Mouse (Mus musculus) regulatory T cell (primary cell): Measurements from ENCODE around the gene Nbl1.

ENCODE experiments used
- in situ Hi-C: fragments of 300-600 bp; cut with MboI, MseI; formaldehyde crosslinking; loops from one replicate; pipeline ENCODE4 v1.15.1; 2025; ENCODE audit warnings: high pct_unique_total_duplicates

Gene Nbl1

DNA sequence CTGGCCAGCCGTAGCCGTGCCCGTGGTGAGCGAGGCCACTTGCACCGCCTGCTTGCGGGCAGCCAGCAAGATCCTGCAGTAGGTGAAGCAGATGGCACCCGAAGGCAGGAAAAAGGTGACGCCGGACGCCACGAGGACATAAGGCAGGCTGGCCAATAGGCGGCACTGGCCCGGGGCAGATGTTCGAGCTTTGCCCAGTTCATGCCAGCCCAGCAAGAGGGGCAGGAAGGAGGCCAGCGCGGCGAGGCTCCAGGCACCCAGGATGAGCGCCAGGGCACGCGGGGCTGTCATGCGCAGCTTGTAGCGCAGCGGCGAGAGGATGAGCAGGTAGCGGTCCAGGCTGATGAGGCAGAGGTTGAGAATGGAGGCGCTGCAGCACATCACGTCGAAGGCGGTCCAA lies 18.7 kb downstream of the Nbl1 start:
- in situ Hi-C loops = no loop called here

DNA sequence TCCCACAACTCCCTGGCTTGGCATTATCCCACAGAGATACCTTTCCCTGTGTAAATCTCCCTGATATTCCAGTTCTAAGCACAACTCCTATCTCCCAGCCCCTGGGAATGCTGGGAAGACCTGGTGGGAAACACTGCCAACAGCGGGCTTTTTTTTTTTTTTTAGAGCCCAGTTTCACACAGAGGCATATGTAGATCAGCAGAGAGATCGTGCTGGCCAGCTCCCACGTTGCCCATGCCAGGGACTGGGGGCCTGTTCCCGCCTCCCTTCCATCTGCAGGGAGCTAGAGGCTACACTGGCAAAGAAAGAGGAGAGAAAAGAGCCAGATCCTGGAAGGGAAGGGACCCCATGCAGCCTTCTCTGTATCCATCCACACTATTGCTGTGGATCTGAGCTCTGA lies 24.5 kb downstream of the Nbl1 start:
- in situ Hi-C loops = no loop called here

GRCm38 (mm10) chr4:139064831-139065230 lies 28.0 kb downstream of the Nbl1 start:
- in situ Hi-C loops = no loop called here

- in situ Hi-C loops = no loop called here
Measured at GRCm38 (mm10) chr4:139059569-139059968, 33.2 kb downstream of the Nbl1 start.

GRCm38 (mm10) chr4:139058029-139058428 lies 34.8 kb downstream of the Nbl1 start:
- in situ Hi-C loops = no loop called here

GRCm38 (mm10) chr4:139057291-139057690 lies 35.5 kb downstream of the Nbl1 start:
- in situ Hi-C loops = no loop called here

GRCm38 (mm10) chr4:139055744-139056143 lies 37.0 kb downstream of the Nbl1 start:
- in situ Hi-C loops = no loop called here

DNA sequence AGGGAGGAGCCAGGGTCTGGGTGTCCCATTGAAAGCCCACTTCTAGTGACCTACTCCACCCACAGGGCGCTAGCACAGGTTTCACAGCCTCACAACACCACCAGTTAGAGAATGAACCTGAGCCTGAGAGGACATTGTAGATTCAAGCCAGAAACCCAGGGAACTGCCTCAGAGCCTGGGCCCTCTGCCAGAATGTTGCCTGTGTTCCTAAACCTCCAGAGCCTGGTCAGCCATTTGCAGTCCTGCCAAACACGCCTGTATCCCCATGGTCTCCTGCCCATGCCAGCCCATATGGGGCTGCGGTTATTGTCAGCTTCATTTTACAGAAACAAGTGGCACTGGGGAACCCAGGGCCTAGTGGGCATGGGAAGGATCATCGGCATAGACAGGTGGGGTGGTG lies 37.5 kb downstream of the Nbl1 start:
- in situ Hi-C loops = no loop called here

- in situ Hi-C loops = no loop called here
Measured at GRCm38 (mm10) chr4:139054300-139054923, 38.4 kb downstream of the Nbl1 start.

DNA sequence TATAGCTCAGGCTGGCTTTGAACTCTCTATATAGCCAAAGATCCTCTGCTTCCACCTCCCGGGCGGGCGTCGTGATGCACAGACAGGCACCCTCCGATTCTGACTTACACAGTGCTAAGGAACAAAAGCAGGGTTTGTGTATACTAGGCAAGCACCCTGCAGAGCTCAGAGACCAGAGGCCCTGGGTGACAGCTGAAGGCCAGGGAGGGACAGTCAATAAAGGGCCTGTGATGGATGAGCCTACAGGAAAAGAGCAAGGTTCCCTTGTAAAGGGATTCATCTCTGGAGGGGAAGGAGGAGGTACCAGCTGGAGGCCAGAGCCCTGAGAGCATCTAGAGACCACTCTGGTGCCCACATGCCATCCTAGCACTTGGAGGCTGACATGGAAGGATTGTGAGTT lies 39.4 kb downstream of the Nbl1 start:
- in situ Hi-C loops = no loop called here

DNA sequence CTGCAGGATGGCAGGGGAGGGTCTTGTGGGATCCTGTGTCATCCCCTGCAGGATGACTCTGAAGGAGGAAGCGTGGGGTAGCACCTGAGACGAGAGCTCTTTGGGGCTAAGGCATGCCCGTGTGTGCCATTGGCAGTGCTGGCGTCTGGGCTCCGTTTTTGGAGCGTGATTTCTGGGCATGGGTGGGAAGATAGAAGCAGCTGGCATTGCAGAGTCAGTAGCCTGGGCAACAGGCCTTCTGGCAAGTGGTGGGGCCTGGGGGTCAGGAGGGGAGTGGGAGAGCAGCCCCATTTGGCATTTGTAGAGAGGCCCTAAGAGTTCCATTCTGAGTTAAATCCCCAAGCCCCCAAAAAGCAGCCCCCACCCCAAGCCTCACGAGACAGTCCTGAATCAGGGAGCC lies 40.0 kb downstream of the Nbl1 start:
- in situ Hi-C loops = no loop called here

DNA sequence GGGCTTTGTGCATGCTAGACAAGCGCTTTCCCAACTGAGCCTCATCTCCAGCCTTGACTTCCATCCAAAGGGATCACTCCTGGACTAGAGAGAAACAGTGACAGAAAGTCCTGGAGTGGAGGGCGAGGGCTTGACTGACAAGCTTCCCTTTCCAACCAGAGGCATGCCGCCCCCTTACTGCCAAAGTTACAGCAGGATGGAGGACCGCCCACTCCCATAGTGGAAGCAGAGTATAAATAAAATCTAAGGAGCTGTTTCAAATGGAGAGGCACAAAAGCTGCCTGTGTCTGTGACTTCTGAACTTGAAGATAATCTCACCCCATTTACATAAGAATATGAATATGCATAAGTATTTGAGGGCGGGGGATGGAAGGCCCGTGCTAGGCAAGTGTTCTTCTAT lies 44.3 kb downstream of the Nbl1 start:
- in situ Hi-C loops = loop anchor here (25.0 kb wide), 1 partner anchor 1786 kb away; no protein-coding TSS in a partner anchor

DNA sequence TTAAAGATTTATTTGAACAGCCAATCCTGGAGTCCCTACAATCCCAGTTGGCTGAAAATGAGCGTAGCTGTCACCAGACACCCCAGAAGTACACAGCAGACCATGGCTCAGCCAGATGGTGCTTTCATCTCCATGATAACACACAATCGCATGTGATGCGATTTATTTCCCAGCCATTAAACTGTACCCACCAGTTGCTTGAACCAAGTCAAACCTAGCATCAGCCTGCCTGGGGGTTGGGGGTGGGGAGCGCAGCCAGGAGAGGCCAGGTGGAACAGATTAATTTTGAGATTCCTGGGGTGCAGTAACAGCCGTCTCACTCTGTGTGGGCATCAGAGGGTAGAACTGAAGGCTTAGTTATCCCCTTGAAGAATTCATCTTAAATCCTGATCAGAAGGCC lies 46.4 kb downstream of the Nbl1 start:
- in situ Hi-C loops = loop anchor here (25.0 kb wide), 1 partner anchor 1784 kb away; no protein-coding TSS in a partner anchor

- in situ Hi-C loops = loop anchor here (25.0 kb wide), 1 partner anchor 1782 kb away; no protein-coding TSS in a partner anchor
Measured at GRCm38 (mm10) chr4:139044566-139044965, 48.2 kb downstream of the Nbl1 start.

GRCm38 (mm10) chr4:139043600-139043999 lies 49.2 kb downstream of the Nbl1 start:
- in situ Hi-C loops = loop anchor here (25.0 kb wide), 1 partner anchor 1781 kb away; no protein-coding TSS in a partner anchor

DNA sequence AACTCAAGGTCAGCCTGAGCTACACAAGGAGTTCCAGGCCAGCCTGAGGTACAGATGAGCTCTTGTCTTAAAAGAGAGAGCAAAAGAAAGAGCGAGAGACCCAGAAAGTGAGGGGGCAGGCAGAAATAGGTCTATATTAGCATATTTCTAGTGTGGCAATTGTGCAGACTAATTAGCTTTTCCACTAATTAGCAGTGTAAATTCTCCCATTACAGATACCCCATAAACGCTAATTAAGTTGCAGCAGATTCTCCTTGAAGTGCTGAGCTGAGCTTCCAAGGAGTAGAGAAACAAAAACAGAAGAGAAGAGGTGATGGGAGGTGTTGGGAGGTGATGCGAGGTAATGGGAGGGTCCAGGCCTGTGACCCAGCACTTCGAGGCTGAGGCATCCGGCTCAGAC lies 50.2 kb downstream of the Nbl1 start:
- in situ Hi-C loops = loop anchor here (25.0 kb wide), 1 partner anchor 1780 kb away; no protein-coding TSS in a partner anchor

DNA sequence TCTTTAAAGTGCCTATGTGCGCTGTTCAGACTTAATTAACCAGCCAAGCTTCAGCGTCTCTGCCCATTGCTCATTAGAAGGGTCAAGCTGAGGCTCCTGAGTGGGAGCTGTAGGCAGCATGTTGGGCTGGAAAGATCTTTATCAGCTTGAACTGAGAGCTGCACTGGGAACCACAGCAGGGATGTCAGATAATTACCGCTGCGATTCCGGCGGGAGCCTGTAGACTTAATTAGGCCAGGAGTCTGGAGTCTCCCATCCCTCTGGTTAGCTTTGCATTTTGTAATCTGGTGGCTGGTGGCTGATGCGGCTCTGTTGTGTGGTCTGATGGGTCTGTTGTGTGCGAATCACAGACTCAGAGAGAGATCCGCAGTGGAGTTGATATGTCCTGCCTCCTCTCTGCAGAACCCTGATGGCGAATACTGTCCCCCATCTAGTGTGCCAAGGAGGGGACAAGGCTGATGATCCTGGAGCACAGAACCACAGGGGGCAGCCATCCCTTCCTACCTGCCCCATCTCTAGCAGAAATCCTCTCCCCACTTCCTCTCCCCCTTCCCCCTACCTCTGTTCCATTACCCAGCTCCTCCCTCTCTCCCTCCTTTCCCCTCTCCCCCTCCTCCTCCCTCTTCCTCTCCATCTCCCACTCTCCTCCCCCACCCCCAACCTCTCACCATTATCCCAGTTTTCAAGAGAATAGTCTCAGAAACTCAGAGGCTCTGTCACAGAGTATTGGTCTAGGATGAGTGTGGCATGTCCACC lies 52.5 kb downstream of the Nbl1 start:
- in situ Hi-C loops = loop anchor here (25.0 kb wide), 1 partner anchor 1778 kb away; no protein-coding TSS in a partner anchor

DNA sequence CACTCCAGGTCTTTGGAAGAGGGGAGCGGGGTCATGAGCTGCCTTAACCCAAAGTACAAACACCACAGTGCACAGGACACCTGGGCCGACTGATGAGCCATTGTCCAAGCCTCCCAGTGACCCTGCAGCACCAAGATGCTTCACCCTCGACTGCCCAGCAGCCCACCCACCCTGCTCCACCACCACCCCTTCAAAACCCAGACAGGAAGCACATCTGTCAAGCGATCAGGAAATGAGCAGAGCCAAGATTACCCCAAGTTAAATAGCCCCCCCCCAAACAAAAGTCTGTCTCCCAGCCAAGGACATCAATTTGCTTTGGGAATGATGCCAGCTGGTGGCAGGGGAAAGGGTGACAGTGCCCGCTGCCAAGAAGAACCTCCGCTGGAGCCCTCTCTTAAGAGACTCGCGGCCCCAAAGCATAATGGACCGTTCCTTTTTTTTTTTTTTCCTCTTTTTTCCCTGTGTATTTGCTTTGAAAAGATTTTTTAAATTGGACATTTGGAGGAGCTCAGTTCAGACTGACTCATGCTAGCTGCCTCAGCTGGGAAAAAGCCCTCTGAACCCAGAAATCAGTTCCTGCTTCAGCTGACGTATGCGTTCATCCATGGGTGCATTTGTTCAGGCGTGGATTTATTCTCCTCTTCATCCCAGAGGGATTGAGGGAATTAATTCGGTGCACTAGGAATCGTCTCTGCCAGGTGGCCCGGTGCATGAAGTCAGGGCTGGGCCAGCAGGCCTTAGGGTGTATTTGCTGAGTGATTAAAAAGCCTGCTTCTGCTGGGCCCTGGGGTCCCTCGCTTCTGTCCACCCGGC lies 54.8 kb downstream of the Nbl1 start:
- in situ Hi-C loops = loop anchor here (25.0 kb wide), 1 partner anchor 1776 kb away; no protein-coding TSS in a partner anchor

DNA sequence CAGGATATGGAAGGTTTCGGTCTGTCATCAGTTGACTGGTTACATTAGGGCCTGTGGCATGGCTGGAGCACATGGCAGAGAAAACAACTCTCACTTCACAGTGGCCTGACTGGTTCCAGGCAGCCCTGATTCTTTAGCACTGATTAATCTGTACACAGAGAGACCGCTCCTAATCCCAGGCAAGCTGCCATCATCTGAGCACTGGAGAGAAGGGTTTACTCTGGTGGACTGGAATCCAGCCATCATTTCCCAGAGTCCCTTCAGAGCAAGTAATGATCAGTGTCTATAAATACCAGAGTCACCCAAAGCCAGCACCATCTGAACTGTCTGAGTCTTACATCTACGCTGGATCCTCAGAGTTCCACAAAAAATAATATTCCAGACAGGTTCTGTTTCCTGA lies 57.0 kb downstream of the Nbl1 start:
- in situ Hi-C loops = loop anchor here (25.0 kb wide), 1 partner anchor 1773 kb away; no protein-coding TSS in a partner anchor

GRCm38 (mm10) chr4:139034942-139035341 lies 57.9 kb downstream of the Nbl1 start:
- in situ Hi-C loops = loop anchor here (25.0 kb wide), 1 partner anchor 1773 kb away; no protein-coding TSS in a partner anchor

GRCm38 (mm10) chr4:139034540-139034939 lies 58.3 kb downstream of the Nbl1 start:
- in situ Hi-C loops = loop anchor here (25.0 kb wide), 1 partner anchor 1772 kb away; no protein-coding TSS in a partner anchor

GRCm38 (mm10) chr4:139034010-139034367 lies 58.8 kb downstream of the Nbl1 start:
- in situ Hi-C loops = loop anchor here (25.0 kb wide), 1 partner anchor 1772 kb away; no protein-coding TSS in a partner anchor
